Mouse (Mus musculus) testis, adult 2 months (tissue): Measurements from ENCODE around the gene Prkcz. TPM values are rescaled to one million over a fixed set of nuclear protein-coding genes. Genes with fewer than 3 reads are reported as not detected.

Source experiments
- H3K27ac ChIP-seq: fragments of 200-500 bp; 2 replicates; pipeline ENCODE4 v1.5.1; 2012; ENCODE audit warnings: low read depth, low read length; ENCODE audit not compliant: control insufficient read depth, insufficient read depth
- H3K27me3 ChIP-seq: fragments of 200-500 bp; 2 replicates; pipeline ENCODE4 v1.6.1; 2012; ENCODE audit warnings: mild to moderate bottlenecking, low read length, moderate library complexity; ENCODE audit not compliant: control insufficient read depth, insufficient read depth
- H3K36me3 ChIP-seq: fragments of 200-500 bp; 2 replicates; pipeline ENCODE4 v1.6.1; 2012; ENCODE audit warnings: mild to moderate bottlenecking, low read length; ENCODE audit not compliant: control insufficient read depth, insufficient read depth
- H3K4me1 ChIP-seq: fragments of 200-500 bp; 2 replicates; pipeline ENCODE4 v1.6.1; 2012; ENCODE audit warnings: low read length; ENCODE audit not compliant: control insufficient read depth, insufficient read depth
- H3K4me3 ChIP-seq: fragments of 200-500 bp; 2 replicates; pipeline ENCODE4 v1.5.1; 2012; ENCODE audit warnings: low read depth, mild to moderate bottlenecking, low read length, moderate library complexity, mixed read lengths; ENCODE audit not compliant: control insufficient read depth
- CTCF ChIP-seq: fragments of 200-500 bp; IDR thresholded peaks from 2 replicates; pipeline ENCODE4 v1.5.1; 2012; ENCODE audit warnings: low read depth, mild to moderate bottlenecking, inconsistent platforms, low read length, moderate library complexity; ENCODE audit not compliant: control insufficient read depth, insufficient read depth, insufficient replicate concordance
- POLR2A ChIP-seq: fragments of 200-500 bp; IDR thresholded peaks from 2 replicates; pipeline ENCODE4 v1.6.1; 2012; ENCODE audit warnings: low read depth, mild to moderate bottlenecking, inconsistent platforms, low read length, moderate library complexity; ENCODE audit not compliant: control insufficient read depth
- polyA plus RNA-seq: library from polyadenylated mRNA; depleted of rRNA; stranded (reverse); fragments of >200 nt; gene quantifications from 2 replicates; pipeline ENCODE4 v1.2.3, GENCODE M21; 2012

Prkcz gene
- polyA plus RNA-seq, 1 experiment = 16.5 TPM

DNA sequence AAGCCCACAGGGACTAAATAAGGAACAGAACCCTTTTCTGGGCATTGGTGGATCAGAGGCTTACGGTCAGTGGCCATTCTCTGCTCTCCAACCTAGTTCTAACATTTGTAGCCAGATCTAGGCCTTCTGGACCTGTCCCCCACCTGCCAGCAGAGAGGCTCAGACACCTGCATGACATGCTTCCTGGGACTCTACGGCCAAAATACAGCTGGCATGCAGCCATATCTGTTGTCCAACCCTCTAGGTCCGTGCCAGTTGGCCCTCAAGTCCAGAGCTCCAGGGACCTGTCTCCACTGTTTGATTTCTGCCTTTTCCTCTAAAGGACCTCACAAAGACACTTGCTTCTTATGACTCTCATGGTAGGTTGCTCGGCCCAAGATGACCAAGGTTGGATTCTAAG is 35.6 kb upstream of the Prkcz start:
- H3K27ac ChIP-seq = no peak overlapping the region
- no peak overlapping the region for H3K4me3 ChIP-seq
- no peak for TF ChIP-seq CTCF
- no peak for TF ChIP-seq POLR2A
- peaks cover 11% of the 10 kb centered on the region for H3K4me1 ChIP-seq
- H3K36me3 ChIP-seq = no peaks in the 10 kb centered on the region
- H3K27me3 ChIP-seq = no peaks in the 10 kb centered on the region

DNA sequence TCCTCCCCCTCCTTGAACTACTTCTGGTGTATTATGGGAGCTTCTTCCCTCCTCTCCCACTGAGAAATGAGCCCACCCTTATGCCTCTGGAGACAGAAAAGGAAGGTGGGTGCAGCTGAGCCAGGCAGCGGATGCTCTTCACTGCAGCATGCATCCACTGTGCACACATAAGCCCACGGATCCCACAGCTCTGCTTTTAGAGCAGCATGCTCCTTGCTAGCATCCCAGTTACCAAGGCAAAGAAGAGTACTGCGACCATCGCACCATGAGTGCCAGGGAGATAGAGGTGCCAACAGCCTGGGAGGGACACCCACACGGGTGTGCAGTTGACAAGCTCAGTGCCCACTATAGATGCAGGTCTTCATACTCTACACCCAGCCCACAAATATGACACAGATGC is 34.3 kb upstream of the Prkcz start:
- no peak overlapping the region for H3K27ac ChIP-seq
- no peaks in the 10 kb centered on the region for H3K36me3 ChIP-seq
- no peak for TF ChIP-seq CTCF
- TF ChIP-seq POLR2A = no peak
- no peaks in the 10 kb centered on the region for H3K27me3 ChIP-seq
- H3K4me3 ChIP-seq = no peak overlapping the region
- peaks cover 11% of the 10 kb centered on the region for H3K4me1 ChIP-seq

DNA sequence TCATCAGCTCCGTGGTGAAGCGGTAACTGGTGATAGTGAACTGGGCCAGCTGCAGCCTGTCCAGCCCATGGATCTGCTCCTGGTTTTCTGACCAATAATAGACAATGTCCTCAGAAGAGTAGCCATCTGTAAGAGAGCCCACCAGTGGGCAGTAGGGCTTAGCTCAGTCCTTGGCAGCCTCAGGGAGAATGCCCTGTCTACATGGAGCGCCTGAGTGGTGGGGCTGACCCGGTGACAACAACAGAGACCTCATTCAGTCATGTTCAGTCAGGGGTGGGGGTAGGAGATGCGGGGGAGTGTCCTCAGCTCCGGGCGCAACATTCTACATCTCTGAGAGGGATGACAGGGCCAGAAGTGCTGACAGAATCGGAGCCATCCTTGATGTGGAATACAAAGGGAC is 26.0 kb upstream of the Prkcz start:
- Histone ChIP-seq H3K36me3 (no peaks in the 10 kb centered on the region), H3K4me1 (no peaks in the 10 kb centered on the region), H3K4me3 (no peak overlapping the region), H3K27ac (no peak overlapping the region), H3K27me3 (no peaks in the 10 kb centered on the region)
- TF ChIP-seq CTCF (no peak), POLR2A (no peak)

DNA sequence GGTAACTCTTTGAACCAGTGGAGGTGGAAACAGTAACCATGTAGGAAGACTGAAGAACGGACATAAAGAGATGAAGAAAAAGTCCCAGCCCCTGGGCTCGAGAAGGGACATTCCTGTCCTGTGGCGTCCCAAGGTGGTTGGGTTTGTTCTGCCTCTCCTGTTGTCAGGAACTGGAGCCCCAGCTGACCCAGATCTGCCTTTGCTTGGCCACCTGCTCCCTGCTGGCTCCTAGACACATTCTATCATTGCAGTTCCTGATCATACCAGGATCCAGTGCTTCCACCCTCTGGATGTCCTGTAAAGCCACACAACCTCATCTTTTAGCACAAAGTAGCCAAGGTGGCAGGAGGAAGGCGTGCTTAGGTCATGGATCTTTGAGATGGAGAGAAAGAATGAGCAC is 22.2 kb upstream of the Prkcz start:
- no peak for TF ChIP-seq POLR2A
- TF ChIP-seq CTCF = no peak
- Histone ChIP-seq H3K27ac (no peak overlapping the region), H3K27me3 (no peaks in the 10 kb centered on the region), H3K36me3 (no peaks in the 10 kb centered on the region), H3K4me1 (no peaks in the 10 kb centered on the region), H3K4me3 (no peak overlapping the region)

DNA sequence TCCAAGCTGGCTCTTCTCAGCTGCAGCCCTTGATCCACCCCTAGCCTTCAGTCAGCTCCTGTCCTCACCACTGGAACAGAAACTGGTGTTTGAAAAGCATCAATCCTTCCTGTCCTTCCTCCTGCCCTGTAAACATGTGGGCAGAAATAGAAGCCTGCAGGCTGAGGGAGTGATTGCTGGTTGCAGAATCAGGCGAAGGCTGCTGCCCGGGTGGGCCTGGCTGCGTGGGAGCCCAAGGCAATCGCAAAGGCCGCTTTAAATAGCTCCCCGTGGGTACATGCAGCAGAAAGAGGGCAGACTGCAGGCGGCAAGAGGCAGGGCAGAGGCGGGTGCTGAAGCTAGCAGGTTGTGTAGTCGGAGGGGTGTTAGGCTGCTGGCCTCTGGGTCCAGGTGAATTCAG is 21.6 kb upstream of the Prkcz start:
- no peaks in the 10 kb centered on the region for H3K4me1 ChIP-seq
- H3K36me3 ChIP-seq = no peaks in the 10 kb centered on the region
- H3K27ac ChIP-seq = no peak overlapping the region
- H3K27me3 ChIP-seq = no peaks in the 10 kb centered on the region
- H3K4me3 ChIP-seq = no peak overlapping the region
- TF ChIP-seq POLR2A = no peak
- TF ChIP-seq CTCF = no peak

DNA sequence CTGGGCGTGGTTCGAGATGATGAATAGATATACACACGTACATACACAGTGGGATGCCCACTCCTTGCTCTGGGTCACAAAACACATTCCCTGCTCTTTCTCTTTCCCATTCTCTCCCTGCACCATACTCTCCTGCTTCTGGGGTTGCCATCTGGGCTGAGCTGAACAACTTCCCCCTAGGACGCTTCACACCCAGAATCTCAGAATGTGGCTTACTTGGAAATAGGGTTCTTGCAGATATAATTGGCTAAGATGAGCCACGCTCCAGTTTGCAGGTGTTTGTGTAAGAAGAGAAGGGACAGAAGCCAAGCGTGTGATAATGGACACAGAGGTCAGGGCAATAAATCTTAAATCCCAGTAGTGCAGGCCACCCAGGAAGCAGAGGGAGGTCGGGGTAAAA is 20.8 kb upstream of the Prkcz start:
- H3K27me3 ChIP-seq = no peaks in the 10 kb centered on the region
- H3K4me3 ChIP-seq = no peak overlapping the region
- TF ChIP-seq CTCF (no peak), POLR2A (no peak)
- H3K36me3 ChIP-seq = no peaks in the 10 kb centered on the region
- H3K4me1 ChIP-seq = no peaks in the 10 kb centered on the region
- H3K27ac ChIP-seq = no peak overlapping the region

DNA sequence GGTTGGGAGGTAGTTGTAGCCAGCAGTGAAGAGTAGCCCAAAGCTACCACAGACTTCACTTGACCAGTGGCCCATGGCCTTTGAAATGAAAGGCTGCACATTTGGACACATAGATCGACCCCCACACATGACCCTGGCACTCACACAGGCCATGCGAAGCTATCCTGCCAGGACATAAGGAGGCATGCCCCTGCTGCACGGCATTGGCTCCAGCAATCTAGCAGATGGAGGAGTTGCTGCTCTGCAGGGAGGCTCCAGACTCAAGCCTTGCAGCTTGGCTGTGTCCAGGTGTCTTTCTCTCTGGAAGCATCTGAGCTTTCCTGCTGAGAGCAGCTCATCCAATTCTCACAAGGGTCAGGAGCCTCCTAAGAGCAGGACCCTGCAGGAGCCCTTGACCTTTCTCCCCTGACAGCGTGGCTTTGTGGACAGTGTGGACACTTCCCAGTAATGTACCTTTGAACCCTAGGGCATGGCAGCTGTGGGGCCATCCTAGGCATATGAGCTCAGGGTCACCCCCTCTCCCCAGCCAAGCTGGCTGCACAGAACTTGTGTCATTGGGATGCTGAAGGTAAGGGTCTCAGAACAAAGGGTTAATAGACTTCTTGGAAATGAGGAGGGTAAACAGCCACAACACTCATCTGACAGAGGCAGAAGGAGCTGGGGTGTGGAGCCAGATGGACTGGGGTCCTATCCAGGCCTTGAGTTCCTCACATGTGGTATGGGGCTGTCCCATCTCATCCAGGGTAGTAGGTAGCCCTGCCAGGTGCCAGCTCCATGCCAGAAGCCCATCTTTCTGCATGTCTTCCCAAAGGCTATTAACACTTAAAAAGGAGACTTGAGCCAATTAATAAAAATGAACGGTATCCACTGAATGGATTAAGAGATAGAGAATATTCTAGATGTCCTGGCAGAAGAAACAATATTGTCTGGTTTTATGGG is 10.9 kb upstream of the Prkcz start:
- Histone ChIP-seq H3K27ac (no peak overlapping the region), H3K4me1 (peaks cover 3% of the 10 kb centered on the region), H3K4me3 (no peak overlapping the region), H3K36me3 (no peaks in the 10 kb centered on the region), H3K27me3 (no peaks in the 10 kb centered on the region)
- TF ChIP-seq POLR2A (no peak), CTCF (no peak)
